Mouse (Mus musculus) left cerebral cortex, adult 18-20 months (tissue): ENCODE measurements at regions not wholly inside any gene's neighbourhood (a gene's known extent, or its start where the extent isn't known, plus 50 kb on each side); places are given as distances from the start of the nearest gene placed in this dataset.
A peak's percentile ranks its signal among the peaks of the same experiment; 100 is the strongest.

Experiments
- DNase-seq, 2 experiments: peaks; one replicate each; pipeline ENCODE4 v3.0.0; 2021 to 2022; ENCODE audit warnings: low spot score in 2 of 2, mixed read lengths in 1 of 2

DNA sequence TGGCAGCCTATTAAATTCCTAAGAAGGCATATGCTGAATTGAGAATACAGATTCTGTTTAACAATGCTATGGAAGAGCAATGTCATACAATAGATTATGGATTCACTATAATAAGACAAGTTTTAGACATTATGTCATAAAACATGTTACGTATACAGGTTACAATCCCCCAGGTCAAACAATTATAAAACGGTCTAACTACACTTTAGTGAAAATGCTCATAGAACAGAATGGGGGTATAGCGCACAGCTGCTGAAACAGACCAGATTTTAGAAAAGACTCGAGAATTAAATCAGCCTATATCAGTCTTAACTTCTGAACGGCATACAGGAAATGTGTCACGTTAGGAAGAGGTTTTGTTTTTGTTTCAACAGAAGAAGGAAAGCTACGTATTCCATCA lies 660.5 kb upstream of the Sel1l start:
- no peak for DNase-seq

DNA sequence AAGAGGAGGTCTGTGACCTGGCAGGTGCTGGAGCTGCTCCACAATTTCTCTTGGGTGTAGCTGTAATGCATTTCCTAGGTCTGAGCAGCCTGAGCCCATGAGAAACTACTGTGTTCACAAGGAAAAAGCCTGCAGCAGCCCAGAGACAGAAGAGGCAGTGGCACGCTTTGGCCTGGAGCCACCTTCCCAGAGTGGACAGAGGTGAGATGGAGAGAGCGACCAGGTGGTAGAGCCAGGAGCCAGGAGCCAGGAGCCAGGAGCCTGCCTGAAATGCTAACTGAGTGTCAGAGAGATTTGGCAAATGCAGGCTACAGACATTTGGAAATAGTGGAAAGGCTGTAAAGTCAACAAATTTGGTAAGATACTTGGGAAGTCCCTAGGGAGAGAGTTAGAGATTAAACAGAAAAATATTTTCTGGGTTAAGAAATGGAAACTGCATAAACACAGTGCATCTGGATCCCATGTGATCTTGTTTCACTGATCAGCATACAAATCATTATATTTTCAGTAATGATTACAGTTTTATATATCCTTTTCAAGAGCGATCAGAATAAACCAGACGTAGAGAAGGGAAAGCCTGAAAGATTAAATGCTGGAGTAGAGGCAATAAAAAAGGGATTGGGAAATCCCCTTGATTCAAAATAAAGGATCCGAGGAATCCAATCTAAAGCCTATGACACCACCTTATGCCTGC lies 660.0 kb upstream of the Sel1l start:
- no peak for DNase-seq

DNA sequence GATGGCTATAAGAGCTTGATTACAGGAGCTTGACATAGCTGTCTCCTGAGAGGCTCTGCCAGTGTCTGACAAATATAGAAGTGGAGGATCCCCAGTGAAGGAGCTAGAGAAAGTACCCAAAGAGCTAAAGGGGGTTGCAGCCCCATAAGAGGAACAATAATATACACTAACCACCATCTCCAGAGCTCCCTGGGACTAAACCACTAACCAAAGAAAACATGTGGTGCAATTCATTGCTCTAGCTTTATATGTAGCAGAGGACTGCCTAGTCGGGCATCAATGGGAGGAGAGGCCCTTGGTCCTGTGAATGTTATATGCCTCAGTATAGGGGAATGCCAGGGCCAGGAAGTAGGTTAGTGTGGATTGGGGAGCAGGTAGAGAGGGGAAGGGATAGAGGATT lies 635.0 kb upstream of the Sel1l start:
- DNase-seq = no peak

DNA sequence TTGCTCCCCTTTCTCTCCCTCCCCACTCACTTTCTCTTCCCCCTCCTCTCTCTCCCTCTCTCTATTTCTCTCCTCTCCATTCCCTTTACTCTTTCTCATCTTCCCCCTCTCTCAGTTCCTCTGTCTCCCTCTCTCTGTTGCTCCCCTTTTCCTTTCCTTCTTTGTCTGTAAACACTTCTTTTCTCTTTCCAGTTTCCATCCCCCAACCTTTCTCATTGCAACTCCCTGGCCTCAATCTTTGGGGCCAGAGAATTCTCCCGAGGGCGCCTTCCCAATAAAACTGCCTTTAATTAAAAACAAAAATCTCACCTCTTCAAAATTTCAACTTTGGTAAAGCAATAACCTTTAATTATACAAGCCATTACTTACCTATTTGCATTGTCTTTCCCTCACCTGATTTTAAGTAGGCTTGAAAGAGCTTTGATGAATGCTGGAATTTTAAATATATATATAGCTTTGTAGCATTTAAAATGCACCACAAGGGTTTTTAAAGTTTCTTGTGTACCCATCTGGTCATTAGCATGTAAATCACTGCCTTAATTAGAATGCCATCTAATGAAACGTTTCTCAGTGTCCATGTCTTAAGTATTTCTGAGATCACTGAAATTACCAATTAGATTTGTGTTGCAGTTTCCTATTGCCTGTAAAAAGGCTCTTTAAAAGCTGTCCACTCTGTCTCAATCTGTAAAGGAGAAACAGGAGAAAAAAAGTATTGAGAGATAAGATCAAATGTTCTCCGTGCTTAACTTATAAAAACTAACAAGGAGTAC lies 625.5 kb upstream of the Sel1l start:
- DNase-seq = no peak

DNA sequence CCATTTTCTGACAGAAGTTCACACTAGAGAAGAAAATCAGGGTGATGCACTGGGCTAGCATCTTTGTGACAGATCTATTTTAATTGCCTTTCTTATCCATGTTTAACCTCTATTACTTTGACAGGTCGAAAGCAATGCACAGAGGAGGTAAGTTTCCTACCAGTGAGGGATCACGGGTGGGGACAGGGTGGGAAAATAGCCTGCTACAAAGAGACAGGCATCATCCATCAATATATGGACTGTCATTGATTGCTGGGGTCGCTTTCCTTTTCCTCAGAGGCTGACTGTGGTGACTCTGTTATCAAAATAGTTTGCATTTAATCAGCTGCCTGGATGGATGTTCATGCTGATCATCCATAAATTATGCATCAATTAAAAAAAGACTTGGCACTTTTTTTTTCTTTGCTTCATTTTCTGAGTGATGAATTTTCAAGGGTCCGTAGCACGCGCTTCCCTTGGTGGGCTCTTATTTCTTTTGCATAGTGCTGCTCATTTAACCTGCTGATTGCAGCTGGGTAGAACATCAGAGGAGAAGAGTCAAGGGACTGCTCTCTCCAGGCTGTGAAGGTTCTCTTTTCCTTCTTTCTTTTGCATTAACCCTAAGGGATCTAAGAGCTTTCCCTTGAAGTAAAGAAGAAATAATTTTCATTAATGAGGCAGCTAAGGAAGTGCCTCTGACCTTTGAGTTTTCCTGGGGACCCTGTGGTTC lies 602.3 kb upstream of the Sel1l start:
- DNase-seq = no peak

DNA sequence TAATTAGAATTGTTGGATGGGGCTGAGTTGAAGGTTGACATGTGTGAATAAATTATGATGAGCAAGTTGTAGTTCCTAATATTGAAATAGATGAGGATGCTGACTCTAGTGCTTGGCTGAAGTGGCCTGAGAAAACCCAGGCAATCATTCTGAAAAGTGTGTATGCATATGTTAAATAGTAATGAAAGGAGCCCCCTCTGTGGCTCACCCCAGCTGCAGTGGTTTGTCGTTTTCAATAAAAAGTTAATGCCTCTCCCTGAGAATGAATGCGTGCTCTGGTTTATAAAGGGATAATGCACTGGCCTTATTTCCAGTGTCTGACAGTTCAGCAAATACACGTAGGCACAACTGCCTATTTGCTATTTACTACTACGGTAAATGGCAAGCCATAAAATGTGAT lies 569.5 kb upstream of the Sel1l start:
- no peak for DNase-seq

DNA sequence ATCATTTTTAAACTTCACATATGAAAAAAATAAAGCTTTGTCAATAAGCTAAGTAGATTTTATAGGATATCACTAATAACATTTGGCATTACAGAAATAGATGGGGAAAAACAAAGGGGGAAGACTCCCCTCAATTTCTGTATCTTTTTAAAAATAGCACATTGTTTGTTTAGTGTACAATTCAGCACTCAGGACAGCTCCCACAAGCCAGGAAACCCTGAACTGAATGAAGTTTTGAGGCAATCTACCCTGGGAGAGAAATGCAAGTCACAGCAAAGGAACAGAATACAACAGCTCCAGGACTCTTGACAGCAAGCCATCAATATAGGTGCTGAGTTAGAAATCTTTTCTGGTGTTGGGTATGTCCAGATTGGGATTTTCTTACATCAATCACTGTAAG lies 556.5 kb upstream of the Sel1l start:
- DNase-seq = no peak

DNA sequence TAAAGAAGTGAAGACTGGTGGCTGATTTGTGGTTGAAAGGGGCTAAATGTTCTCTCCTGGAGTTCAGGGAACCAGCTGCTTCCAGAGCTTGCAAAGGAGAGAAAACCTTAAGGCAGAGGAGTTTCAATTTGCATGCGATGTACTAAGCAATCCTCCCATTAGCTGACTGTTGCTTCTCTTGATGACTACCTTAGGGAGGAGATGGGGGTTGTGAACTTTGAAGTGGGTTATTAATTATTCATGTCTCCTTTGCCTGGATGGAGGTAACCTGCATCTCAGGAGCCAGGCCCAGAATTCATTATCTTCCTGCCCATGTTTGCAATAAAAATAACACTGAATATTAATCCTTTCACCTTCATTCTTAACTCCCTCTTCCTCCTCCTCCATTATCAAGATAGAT lies 552.0 kb upstream of the Sel1l start:
- DNase-seq = no peak

DNA sequence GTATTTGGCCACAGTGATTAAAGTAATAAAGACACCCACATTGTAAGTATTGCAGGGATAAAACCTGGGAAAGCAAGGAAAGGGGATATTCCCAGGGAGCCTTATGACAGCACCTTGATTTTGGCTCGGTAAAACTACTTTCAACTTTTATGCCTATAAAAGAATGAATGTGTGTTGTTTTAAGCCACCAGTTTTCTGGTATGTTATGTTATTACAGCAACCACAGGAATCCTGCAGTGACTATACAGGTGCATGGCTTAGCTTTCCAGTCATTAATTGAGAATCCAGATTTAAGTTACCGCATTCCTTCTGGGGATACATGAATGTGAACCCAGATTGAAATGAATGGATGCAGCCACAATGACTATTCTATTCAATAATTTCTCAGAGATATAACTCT lies 537.2 kb upstream of the Sel1l start:
- no peak for DNase-seq

DNA sequence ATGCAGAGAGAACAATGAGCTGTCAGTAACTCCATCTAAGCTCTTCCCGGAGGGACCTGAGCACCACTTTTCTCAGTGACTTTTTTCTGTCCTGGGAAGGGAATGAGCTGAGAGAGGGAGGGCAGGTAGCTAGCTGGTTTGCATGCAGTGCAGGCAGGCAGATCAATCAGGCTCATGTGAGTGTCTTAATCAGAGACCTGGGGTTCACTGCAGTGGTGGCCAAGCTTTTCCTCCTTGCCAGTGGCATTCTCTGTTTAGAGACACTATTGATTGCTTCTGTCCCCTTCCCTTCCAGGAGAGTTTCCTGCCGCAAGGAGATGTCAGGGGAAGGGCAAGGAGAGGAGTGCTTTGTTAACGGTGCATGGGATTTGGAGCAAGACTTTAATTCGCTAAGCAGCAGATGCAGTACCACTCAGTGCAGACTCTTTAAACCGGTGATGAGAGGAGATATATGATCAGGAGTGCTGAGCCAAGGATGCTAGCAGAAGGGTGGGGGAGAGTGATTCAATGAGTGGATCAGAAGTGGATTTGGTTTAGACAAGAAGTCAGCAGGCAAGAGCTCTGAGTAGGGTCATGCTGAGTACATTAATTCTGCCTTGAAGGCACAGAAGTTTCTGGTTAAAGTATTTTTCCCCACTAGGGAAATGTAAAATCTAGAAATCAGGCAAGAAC lies 535.4 kb upstream of the Sel1l start:
- no peak for DNase-seq

DNA sequence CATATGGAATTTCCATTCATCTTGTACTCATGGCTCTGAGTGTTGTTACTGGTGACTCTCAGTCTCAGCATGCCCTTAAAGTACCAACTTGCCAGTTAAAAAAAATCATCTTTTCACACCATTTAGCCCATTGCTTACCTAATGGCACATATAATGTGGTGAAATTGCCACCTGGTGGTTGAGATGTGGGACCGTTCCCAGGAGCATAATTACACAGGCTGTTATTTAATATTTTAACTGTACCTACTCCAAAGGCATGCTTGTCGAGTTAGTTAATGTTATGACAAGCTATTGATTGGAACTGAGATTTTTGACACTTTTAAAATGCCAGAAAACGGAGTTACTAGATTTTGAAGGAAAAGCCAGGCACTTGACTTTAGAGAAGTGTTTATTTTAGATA lies 530.2 kb upstream of the Sel1l start:
- DNase-seq = no peak

DNA sequence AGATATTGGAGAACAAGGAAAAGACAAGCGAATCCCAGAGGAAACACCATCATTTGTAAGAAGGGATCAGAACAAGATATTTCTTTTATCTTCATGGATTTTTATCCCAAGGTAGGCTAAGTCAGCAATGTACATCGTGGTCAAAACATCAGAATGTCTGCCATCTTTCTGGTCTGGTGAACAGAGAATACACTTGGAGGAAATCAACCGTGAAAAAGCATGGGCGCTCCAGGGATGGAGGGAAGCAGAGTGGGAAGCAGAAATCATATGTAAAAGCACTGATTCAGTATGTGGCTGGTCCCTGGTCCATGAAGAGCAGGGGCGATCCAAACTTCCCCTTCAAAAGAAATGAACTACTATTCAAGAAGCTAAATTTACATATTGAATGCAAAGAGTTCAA lies 517.0 kb upstream of the Sel1l start:
- DNase-seq = no peak

DNA sequence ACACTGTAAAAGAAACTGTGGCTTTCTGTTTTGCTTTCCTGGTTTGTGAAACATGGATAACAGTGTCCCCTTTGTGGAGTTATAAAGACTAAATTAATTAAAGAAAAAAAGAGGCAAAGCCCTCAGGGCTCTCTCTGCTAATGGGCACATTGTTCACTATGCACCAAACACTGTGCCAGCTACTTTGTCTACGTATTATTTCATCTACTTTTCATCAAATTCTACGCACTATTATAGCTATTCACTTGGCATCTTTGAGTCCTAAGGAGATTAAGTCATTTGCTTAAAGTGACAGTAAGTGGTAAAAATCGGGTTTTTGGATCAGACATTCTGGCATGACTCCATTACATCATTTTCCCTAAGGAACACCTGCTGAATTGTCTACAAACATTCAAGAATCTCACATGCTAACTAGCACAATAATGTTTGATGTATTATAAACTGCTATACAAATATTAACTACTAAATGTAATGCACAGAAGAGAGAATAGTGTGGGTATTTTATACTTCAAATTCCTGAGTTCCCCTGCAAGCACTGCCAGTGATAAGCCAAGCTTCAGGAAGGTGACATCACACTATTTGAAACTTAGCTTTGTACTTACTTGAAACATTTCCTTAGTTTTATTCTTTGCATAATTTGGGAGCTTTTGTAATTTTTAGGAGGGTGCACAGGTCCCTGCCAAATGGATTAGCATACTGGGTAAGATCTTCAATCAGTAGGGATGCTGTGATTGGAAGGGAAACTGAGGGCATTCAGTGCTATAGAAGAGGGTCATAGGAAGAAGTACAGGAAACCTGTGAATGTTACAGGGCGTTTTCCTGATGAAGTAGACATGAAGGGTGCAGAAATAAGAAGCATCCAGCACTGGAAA lies 504.7 kb upstream of the Sel1l start:
- DNase-seq = no peak

DNA sequence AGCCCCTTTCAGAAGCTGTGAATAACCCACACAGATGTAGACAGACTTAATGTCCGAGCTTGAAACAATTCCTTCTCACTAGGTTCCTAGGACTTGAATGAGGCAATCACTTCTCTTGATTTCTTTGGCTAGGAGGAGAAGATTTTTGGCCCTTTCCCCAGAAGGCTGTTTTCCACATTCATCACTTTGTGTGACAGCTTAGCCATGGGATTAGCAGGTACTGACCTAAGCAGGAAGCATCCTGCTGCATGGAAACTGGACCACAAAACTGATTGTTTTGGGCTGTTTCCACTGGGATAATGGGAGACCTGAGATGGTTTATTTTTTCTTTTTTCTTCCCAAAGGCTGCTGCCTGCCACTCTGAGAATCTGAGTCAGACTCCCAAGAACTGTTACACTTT lies 469.3 kb upstream of the Sel1l start:
- no peak for DNase-seq

DNA sequence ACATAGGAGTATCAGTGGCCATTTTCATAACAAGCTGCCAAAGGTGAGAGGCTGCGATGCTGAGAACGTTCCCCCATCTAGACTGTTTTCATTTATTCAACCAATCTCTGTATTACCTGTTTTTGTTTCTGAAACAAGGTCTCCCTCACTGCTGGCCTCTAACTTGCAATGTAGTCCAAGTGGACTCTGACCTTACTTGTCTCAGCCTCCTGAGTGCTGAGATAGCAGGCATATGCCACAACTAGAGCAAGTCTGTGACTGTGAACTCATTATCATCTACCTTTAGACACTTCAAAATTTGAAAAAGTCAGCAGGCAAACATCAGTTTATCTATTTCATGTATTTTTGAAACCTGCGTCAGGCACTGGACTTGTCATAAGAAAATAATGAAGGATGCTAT lies 468.7 kb upstream of the Sel1l start:
- no peak for DNase-seq

DNA sequence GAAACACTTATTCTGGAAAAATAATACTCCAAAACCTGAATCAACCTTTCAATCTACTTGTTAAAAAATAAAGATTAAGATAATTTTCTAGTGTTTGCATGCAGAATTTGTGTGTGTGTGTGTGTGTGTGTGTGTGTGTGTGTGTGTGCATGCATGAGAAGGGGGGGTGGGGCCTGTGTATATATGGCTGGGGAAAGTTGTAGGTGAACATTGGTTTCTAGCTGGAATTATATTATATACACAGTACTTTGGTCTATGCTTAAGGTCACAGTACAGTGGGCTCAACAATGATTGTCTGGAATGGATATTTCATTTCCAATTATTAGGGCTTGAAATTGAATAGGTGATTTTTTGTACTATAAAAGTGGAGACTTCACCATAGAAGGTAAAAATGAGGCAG lies 467.3 kb upstream of the Sel1l start:
- DNase-seq = no peak

DNA sequence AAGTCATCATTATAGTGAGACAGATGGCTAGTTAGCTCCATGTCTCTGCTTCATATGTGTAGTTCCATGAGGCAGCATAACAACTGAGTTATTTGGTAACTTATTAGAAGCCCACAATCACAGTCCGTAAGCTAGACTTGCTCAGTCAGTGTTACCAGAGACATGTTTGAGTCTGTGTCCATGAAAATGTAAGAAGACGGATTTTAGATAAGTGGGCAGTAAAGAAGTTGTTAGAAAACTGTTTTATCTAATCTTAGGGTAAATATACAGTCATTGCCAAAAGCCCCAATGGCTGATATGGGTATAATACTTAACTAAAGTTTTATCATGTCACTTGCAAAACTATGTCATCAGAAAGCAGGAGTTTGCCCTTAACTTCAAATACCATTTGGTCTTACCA lies 466.9 kb upstream of the Sel1l start:
- DNase-seq = no peak

DNA sequence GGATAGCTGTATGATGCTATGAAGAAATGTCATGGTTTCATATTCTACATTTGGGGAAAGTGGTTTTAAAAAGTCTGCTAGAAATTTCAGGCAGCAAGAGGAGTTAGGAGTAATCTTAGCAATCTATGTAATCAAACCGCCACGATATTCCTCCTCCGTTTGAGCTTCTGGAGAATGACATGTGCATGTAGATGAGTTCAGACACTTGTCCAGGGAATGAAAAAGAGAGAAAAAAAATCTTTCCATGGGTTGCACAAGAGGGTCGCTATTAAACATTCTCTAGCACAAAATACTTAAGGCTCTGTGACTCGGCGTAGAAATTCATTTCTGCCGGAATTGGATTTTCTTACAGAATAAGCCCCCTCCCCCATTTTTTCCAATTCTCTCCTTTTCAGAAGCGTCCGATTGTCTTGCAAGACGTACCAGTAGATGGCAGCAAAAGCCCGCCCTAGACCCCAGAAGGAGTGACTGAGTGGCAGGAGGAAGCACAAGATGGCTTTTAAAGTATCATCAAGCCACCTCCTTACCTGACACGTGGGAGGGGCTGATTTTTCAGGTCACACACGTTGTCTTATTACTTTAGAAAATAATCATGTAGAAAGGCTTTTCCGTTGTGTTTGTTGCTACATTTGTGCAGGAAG lies 454.1 kb upstream of the Sel1l start:
- DNase-seq = peak; percentile 81 to 82

DNA sequence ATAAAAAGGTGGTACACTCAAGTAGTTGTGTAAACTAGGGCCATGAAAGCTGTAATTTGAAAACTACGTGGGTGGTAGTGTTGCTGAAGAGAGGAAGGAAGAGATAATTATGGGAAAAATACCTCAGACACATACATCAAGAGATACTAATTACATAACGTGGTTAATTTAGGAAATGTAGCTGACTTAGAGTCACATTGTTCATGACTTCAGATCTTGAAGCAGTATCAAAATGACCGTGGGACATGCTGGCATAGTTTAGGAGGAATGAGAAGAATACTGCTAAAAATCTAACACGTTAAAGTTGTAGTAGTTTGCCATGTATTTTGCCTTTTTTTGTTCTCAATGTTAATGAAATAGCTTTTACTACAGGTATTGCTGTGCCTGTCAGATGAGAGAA lies 445.9 kb upstream of the Sel1l start:
- DNase-seq = no peak

DNA sequence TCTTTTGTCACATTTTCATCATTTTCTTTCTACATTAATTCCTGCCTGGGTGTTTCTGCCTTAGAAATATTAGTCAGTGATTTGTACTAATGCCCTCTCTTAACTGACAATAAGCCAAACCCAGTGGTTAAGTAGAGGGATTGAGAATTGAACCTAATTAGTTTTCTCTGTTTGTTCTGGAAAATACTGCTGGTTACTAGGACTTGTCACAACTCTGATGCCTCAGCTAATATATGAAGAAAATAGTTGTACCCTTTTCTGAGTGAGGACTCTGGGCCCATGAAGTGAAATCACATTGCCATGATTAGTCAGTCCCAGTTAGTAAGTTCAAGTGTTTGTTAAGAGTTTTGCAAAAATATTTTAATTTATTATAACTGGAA lies 444.4 kb upstream of the Sel1l start:
- no peak for DNase-seq
